Mouse (Mus musculus): ENCODE data around the gene Fgfr2.

GRCm38 (mm10) chr7:130403346-130403745 lies 2719.8 kb downstream of the Fgfr2 start:
- TF ChIP-seq POLR2A (IDR thresholded peaks at IDR 0.05; ENCODE audit: low read depth, low read length) = no peak
- TF ChIP-seq CTCF (conservative IDR thresholded peaks at IDR 0.05; ENCODE audit: insufficient read depth, insufficient read length, low read depth, low read length) = no peak

Measured in kidney, adult 2 months (tissue).